Mouse (Mus musculus) gastrocnemius, adult 8-10 months (tissue): ENCODE results near the gene Lrp10. TPM values are rescaled to one million over a fixed set of nuclear protein-coding genes. Genes with fewer than 3 reads are reported as not detected.

Experiments used
- DNase-seq, 2 experiments: peaks; one replicate each; pipeline ENCODE4 v3.0.0; 2022; ENCODE audit warnings: low spot score in 2 of 2
- total RNA-seq, 4 experiments: library from RNA; stranded (reverse); gene quantifications; 2 replicates each; pipeline ENCODE4 v1.2.4; 2022

Gene Lrp10
- total RNA-seq, 4 experiments from 2014 or later, result 23.5 to 34.0 (median 29.5) TPM

DNA sequence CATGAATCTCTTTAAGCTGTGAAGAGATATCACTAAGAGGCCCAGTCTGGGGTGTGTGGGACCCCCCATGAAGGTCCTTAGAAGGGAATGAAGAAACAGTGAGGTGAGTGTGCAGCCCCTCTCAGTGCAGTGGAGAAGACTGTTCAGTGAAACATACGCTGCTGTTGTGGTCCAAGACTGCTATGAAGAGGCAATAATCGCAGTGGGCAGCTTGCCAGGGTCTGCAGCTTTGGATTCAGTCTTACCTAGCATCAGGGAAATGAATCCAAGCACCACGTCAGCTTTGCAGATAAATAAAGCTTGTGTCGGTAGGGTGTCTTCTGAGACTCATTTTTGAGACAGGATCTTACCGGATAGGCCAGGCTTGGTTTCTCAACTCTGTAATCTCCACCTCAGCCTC lies 8.7 kb downstream of the Lrp10 start:
- no peak for DNase-seq

DNA sequence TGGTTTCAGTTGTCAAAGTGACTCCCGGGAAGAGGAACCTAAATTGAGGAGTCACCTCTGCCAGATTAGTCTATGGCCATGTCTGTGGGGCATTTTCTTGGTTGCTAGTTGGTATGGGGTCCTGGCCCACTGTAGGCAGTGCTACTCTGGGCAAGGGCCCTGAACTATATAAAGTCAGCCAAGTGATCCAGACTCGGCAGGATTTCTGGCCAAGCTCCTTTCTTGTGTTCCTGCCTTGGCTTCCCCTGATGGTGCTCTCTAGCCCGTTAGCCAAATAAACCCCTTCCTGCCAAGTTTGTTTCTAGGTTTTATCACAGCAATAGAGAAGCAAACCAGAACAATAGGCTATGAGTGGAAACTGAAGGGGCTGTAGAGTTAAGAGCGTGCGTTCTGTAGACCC lies 10.8 kb downstream of the Lrp10 start:
- no peak for DNase-seq

DNA sequence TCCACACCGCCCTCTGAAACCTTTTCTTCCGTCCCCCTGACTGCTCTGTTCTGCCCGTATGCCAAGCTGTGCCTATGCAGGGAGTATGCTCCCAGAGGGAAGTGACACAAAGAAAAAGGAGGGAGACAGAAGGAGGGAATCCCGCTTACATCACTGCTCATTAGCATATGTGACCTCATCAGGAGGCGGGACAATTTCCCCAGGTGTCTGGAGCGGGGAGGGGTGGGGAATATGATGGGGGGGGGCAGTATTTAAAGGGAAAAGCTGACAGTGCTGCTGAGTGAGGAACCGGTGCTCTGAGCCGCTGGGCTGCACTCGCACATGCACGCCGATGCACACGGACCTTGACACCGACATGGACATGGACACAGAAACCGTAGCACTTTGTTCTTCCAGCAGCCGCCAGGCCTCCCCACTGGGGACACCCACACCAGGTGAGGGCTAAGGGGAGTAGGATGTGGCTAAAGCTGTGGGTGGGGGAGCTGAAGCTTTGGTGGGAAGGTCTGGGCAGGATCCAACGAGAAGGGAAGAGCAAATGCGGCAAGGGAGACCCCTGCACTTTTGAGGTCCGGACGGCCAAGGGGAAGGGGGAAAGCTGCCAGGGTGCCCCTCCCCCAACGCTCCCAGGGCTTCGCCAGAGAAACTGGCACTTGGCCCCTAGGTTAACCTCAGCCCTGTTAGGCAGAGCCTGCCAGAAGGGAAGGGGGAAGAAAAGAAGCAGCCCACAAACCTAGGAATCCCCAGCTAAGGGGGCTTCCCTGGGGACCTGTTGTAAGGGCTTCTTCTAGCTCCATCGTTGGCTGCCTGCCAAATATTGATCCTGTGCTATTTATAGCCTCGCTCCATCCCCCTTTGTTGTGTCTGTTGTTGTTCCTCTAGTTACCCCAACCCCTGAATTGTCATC lies 12.3 kb downstream of the Lrp10 start, which contains the start of gene Rem2:
TSS of gene Rem2 (plus strand) at position 160 of the 904 bp plus-strand sequence.
- no peak for DNase-seq

DNA sequence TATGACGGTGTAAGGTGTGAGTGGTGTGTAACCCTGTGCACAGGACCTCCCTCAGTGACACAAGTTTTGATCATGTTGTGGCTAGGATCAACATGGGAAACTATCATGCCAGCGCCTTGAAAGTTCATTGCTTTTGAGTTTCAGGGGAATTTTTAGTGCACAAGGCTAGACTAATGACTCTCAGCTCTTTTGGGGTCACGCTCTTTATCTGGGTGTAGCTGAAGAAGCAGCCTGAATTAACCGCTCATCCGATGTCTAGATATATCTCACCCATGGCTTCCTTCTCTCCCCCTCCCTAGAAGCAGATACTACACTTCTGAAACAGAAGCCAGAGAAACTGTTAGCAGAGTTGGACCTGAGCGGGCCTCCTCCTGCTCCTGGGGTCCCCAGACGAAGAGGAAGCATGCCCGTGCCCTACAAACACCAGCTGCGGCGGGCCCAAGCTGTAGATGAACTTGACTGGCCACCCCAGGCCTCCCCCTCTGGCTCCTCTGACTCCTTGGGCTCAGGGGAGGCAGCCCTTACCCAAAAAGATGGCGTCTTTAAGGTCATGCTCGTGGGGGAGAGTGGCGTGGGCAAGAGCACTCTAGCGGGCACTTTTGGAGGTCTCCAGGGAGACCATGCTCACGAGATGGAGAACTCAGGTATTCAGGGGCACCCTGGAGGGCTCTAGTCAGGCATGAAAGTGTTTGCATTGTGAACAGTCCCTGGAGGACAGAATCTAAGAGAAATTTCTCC lies 13.4 kb downstream of the Lrp10 start:
- DNase-seq, result no peak

DNA sequence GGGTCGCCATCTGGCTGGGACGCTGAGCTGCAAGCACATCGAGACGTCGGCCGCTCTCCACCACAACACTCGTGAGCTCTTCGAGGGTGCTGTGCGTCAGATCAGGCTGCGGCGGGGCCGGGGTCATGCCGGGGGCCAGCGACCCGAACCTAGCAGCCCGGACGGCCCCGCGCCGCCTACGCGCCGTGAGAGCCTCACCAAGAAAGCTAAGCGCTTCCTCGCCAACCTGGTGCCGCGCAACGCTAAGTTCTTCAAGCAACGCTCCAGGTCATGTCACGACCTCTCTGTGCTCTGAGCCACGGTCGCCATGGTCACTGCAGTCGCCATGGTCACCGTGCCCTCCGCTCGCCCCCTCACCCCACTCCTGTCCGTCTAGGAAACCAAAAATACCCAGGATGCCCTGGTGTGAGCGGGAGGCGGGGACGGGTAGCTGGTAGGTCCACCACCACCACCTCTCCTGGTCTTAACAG lies 15.5 kb downstream of the Lrp10 start:
- no peak for DNase-seq

DNA sequence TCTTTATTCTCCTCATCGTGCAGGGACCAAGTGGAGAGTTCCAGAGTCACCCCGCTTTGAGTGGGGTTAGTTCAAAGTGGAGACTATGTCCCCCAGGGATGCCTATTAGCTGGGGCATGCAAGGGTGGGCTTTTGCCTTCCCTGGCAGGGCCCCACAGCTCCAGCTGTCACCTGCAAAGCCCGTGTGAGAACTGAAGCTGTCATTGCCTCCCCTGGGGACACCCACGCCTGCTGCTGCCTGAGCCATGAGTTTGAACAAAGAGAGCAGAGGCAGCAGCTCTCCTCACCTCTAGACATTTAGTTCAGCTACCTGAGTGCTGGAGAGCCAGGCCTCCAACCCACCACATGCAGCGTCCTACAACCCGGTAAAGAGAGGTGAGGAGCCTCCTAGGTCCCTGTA lies 16.7 kb downstream of the Lrp10 start:
- no peak for DNase-seq

DNA sequence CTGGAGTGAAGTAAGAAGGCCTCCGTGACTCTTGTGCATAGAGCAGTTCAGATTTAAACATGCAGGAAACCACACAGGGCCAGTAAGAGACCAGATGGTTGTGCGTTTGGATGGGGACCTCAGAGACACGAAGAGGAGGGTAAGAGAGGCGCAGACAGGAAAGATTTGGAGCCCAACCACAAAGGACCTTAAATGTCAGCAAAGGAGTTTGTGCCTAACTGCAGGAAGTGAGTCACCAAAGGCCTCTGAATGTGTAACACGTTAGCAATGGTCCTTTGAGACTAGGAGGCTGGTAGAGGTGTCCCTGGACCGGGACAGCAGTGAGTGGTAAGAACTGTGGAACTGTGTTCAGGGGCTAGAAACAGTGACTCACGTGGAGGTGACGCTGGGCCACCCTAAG lies 17.5 kb downstream of the Lrp10 start:
- DNase-seq, result no peak

DNA sequence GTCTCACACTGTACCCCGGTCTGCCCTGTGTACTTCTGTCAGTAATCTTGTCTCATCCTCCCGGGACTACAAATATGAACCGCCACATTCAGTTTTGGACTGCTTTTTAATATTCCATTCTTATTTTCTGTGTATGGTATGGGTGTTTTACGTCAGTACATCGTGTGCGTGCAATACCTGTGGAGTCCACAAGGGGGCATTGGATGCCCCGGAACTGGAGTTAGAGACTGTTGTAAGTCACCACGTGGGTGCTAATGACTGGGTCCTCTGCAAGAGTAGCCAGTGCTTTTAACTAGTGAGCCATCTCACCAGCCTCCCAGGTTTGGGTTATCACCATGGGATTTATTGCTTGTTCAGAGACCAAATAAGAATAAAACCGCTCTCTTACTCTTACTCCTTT lies 18.6 kb downstream of the Lrp10 start:
- DNase-seq, result no peak

DNA sequence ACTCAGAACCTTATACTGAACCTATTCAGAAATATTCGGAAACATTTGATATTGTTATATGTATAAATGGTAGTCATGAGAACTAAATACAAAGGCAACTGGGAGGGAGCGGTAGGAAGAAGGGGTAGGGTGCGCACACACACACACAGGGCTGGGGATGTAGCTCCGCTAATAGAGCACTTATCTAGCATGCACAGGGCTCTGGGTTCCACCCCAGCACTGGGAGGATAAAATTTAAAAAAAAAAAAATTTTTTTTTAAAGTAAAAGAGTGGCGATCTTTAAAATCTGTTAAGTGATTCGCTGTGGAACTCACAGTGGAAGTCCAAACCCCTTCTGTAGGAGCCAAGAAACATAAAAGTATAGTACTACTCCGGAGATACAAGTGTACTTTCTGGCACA lies 22.0 kb downstream of the Lrp10 start:
- DNase-seq, result no peak

DNA sequence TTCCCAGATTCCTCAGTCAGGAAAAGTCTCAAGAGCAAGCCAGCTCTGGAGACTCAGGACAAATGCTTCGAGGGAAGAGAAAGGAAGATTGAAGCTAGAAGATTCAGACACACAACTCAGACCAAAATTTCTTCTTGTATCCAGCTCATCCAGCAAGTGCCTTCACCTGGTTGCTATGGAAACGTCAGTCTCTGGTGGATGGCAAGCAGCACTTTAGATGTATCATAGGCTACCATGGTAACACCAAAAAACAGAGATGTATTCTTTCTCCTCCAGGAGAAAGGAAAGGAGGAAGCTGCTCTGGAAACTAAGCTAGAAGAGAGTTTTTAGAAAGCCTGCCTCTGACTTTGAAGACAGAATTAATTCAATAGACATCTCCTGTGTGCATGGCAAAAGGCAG lies 23.8 kb downstream of the Lrp10 start:
- no peak for DNase-seq

DNA sequence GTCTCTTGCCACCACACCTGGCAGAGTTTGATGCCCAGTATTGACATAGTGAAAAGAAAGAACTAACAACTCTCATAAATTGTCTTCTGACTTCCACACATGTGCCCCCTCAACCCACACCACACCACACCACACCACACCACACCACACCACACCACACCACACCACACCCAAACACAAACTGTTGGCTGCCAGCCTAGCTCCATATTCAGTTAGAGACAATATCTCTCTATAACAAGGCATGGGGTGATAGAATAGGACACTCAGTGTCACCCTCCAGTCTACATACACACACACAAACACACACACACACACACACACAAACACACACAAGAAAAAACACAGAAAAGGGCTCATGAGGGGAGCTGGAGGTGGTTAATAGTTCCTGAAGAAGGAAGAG lies 24.4 kb downstream of the Lrp10 start:
- DNase-seq, result no peak

DNA sequence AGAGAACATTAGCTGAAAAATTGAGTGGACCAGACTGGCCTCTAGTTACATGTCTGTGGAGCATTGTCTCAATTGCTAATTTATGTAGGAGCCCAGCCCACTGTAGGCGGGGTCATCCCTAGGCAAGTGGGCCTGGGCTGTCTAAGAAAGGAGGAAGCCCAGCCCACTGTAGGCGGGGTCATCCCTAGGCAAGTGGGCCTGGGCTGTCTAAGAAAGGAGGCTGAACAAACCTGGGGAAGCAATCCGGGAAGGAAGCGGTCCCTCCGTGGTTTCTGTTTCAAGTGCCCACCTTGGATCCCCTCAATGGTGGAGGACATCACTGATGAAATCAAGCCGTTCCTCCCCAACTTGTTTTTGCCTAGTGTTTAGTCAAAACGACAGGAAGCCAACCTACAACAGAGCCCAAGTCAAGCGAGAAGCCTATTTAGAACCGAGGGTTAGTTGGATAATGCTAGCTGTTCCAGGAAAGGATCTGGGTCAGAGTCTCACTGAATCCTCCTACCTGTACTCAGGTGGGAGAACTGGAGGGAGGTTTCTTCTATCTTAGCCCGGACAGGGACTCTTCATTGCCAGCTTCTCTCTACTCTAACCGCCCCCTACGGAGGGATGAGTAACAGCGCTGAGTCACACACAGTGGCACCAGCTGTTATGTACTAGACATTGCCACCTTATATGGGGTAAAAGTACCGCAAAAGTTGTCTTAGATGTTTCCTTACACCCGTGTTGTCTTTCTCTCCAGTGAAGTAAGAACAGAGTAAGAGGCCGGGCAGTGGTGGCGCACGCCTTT lies 28.6 kb downstream of the Lrp10 start:
- DNase-seq, result no peak

DNA sequence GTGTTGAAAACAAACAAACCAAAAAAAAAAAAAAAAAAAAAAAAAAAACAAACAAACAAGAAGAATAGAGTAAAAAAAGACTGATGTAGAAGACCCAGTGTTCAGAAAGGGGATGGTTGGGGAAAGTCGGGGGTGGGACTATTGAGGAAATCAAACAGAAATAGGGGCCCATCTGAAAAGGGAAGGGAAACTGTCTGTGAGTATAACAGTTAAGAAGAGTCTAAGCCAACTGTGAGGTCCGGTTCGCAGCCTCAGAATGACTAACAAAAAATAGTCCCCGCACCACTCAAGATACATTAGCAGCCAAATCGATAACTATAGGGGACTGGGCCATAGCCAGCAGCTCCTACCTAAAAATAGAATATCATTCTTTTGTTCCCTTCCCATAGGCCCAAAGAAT lies 29.3 kb downstream of the Lrp10 start:
- DNase-seq, result no peak

DNA sequence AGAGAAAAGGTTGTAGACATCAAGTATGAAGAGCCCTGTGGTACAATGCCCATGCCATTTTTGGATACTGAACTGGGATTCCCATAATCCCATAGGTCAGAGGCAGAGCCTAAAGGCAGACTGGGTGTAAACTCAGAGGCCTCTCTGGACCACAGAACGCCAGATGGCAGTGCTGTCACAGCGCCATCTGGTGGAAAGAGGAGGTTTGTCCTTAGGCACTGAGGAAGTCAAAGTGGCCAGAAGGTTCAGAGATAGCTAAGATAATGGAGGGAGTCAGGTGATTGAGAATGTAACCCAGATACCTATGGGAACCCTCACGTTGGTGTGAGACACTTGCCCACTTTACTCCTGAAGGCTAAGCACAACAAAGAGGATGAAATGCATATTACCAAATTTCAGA lies 30.3 kb downstream of the Lrp10 start:
- DNase-seq, result peak in 1 of 2 experiments; percentile 30

DNA sequence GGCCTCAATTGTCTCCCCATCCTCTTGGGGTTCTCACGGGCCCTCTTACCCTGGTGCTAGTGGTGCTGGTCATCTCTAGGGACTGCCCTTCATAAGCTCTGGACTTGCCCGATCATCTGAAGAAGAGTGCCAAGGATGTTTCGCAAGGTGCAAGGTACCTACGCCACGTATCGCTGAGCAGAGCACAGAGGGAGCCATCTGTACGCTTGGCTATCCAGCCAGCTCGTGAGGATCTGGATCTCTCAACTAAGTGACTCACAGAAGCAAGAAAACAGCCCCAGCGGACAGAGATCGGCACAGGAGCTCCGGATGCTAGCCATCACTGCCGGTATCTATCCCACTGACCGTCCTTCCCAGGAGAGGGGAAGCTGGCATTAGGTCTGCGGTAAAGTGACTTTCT lies 32.8 kb downstream of the Lrp10 start:
- DNase-seq, result no peak

DNA sequence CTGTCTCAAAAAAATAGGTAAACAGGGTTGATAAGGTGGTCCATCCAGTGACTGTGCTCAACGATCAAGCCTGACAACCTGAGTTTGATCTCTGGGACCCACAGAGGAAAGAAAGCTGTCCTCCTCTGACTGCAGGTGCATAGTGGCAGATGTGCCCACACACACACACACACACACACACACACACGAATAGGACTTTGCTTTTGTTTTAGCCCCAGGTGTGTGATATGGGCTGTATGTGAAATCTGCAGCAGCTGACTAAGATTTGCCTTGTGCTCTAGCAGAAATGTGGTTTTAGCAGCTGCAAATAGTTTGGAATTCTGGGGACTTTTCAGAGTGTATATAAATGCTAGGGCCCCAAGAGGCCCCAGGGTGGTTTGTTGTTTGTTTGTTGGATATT lies 35.4 kb downstream of the Lrp10 start:
- DNase-seq, result no peak

DNA sequence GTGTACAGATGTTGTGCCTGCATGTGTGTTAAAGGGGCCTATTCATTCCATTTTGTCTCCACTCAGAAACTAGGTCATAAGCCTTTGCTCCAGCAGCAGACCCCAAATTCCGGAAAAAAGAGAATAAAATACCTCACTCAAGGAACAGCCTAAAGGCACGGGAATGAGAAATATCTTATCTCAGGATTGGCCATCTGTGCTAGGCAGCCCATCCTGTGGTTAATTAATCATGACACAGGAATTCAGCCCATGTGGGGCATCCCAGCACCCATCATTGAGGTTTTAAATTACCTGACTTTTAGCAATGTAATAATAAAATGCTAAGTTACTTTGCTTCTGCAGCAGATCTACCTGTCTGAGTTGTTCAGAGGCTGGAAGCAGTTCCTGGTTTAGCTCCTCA lies 37.4 kb downstream of the Lrp10 start:
- DNase-seq, result no peak

DNA sequence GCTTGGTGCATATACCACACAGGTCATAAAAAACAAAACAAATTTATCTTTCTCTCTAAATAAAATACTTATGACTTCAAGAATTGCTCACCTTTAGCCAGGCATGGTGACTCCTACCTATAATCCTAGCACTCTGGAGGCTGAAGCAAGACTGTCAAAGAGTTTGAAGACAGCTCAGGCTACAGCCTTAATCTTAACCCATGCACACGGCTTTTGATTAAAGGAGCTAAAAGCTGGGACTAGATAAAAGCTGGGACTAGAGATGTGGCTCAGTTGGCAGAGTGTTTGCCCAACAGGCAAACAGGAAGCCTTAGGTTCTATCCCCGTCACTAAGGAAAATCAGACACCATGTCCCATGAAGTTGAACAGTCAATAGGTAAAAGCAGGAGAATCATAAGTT lies 39.2 kb downstream of the Lrp10 start:
- no peak for DNase-seq

DNA sequence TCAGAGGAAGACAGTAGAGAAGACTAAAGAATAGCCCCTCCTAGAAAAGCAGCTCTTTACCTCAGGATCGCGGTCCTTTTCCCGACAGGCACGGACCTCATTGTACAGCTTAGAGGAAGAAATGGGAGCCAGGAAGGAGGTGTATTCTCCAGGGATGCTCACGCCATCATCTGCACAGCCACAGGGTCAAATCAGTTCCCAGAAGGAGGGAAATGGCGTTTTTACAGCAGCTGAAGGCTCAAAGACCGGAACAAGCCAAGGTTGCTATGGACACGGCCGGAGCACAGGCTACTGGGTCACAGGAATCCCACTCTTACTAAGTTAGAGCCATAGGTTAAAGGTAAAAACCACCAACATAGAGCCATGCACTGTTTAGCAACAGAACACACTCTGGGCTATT lies 45.8 kb downstream of the Lrp10 start:
- no peak for DNase-seq

DNA sequence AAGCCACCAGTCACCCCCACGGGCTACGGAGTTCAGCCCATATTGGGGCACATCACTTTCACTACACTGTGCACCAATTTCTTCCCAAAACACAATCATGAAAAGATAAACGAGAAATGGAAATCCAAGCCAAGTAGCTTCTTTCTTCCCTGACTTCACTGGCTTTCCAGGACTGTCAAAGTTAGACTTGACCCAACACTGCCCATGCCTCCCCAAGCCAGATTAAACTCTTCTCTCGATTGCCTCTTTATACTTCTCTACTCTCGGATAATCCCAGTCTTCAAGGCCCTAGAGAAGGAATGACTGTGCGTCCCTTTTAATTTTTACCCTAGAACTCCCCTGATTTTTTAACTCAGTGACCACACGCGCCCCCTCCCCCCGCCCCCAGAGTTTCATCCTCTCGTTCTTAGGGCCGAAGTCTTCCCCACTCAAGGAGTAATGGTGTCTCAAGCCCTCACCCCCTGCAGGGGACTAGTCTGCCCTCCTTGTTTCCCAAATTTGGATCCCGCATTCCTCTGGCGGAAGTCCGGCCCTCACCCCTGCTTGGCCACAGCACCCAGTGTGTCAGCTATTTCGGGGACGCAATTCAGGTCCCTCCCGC lies 52.9 kb downstream of the Lrp10 start:
- DNase-seq, result no peak
